11 mouse cellular contexts compared by ENCODE assay signal in genomic region chr2:59417384-59417955, GRCm38 (mm10).
DNase-seq lines count a peak whose midpoint lies in the region; ATAC-seq and TF ChIP-seq lines count a peak whose summit lies in the region.
"Had no signal": no experiment of that assay in that cellular context is flagged by ENCODE, and none has a peak within 500 bp of the region (broad histone marks: within the 10 kb centered on the region; RNA-seq: fewer than 3 reads in every experiment).

No protein-coding gene starts in this region.

- no peak for TF ChIP-seq CTCF in layer of hippocampus, adult 2 months (conservative IDR thresholded peaks at IDR 0.05)

- H3K9me3 ChIP-seq in embryonic facial prominence, embryonic 12.5 days, result no peaks in the 10 kb centered on the region
- no peaks in the 10 kb centered on the region for H3K9me3 ChIP-seq in hindbrain, embryonic 15.5 days
- H3K9me3 ChIP-seq in neural tube, embryonic 15.5 days (replicated peaks), result no peaks in the 10 kb centered on the region
- H3K9me3 ChIP-seq: lung, embryonic 15.5 days had no signal

- H3K4me2 ChIP-seq in embryonic facial prominence, embryonic 12.5 days (replicated peaks), result no peak overlapping the region
- H3K4me2 ChIP-seq in hindbrain, embryonic 15.5 days, result no peak overlapping the region
- H3K4me2 ChIP-seq in neural tube, embryonic 15.5 days, result no peak overlapping the region
- H3K4me2 ChIP-seq: lung, embryonic 15.5 days had no signal

- WGBS in embryonic facial prominence, embryonic 12.5 days, result 85% methylated on average over 11 of the region's 11 CpGs
- WGBS in hindbrain, embryonic 15.5 days, result 65% methylated on average over 11 of the region's 11 CpGs
- 53% methylated on average over 11 of the region's 11 CpGs for WGBS in neural tube, embryonic 15.5 days

- H3K27ac ChIP-seq in layer of hippocampus, adult 2 months, result 0 out of 2 replicates have a peak overlapping the region, but pooled peaks have one; percentile 12
- no peak overlapping the region for H3K27ac ChIP-seq in embryonic facial prominence, embryonic 12.5 days
- H3K27ac ChIP-seq in hindbrain, embryonic 15.5 days (replicated peaks), result peak overlapping the region; percentile 53; the same call in 1 of the 2 replicates
- 0 out of 2 replicates have a peak overlapping the region, but pooled peaks have one; percentile 0 for H3K27ac ChIP-seq in neural tube, embryonic 15.5 days (replicated peaks)
- H3K27ac ChIP-seq: gastrocnemius, adult 2 months; kidney, postnatal 0 days; lung, embryonic 15.5 days had no signal

- 0 out of 2 replicates have a peak, but pooled peaks have one; percentile 13 for ATAC-seq in embryonic facial prominence, embryonic 12.5 days (ENCODE audit: insufficient number of reproducible peaks, insufficient read depth, low FRiP score, low TSS enrichment)
- peak; percentile 40; the same call in 1 of the 2 replicates for ATAC-seq in hindbrain, embryonic 15.5 days (ENCODE audit: low FRiP score, low read depth)
- ATAC-seq in neural tube, embryonic 15.5 days (ENCODE audit: low FRiP score), result peak; percentile 35; the same call in 1 of the 2 replicates

- peaks cover 8% of the 10 kb centered on the region; the same call in 1 of the 2 replicates for H3K4me1 ChIP-seq in embryonic facial prominence, embryonic 12.5 days
- peaks cover 15% of the 10 kb centered on the region; the same call in 1 of the 2 replicates for H3K4me1 ChIP-seq in hindbrain, embryonic 15.5 days (replicated peaks)
- H3K4me1 ChIP-seq in neural tube, embryonic 15.5 days, result peaks cover 23% of the 10 kb centered on the region

- no peak overlapping the region for H3K9ac ChIP-seq in embryonic facial prominence, embryonic 12.5 days
- H3K9ac ChIP-seq in hindbrain, embryonic 15.5 days, result no peak overlapping the region
- no peak overlapping the region for H3K9ac ChIP-seq in neural tube, embryonic 15.5 days (replicated peaks)
- H3K9ac ChIP-seq: lung, embryonic 15.5 days had no signal

- H3K27me3 ChIP-seq in embryonic facial prominence, embryonic 12.5 days, result no peaks in the 10 kb centered on the region
- no peaks in the 10 kb centered on the region for H3K27me3 ChIP-seq in hindbrain, embryonic 15.5 days
- H3K27me3 ChIP-seq in neural tube, embryonic 15.5 days (replicated peaks), result no peaks in the 10 kb centered on the region
- H3K27me3 ChIP-seq: lung, embryonic 15.5 days had no signal

- DNase-seq in layer of hippocampus, adult 2 months (ENCODE audit: low spot score in 2 of 2), result no peak
- DNase-seq in layer of hippocampus, adult 11-12 months (ENCODE audit: low spot score), result no peak
- no peak for DNase-seq in spleen, postnatal 36 days (ENCODE audit: low spot score in 2 of 2)
- no peak for DNase-seq in liver
- DNase-seq: gastrocnemius, adult 2 months; thymus, adult 18-20 months had no signal

- no peaks in the 10 kb centered on the region for H3K36me3 ChIP-seq in embryonic facial prominence, embryonic 12.5 days
- H3K36me3 ChIP-seq in hindbrain, embryonic 15.5 days, result no peaks in the 10 kb centered on the region
- H3K36me3 ChIP-seq in neural tube, embryonic 15.5 days, result no peaks in the 10 kb centered on the region
- H3K36me3 ChIP-seq: lung, embryonic 15.5 days had no signal

- H3K4me3 ChIP-seq in layer of hippocampus, adult 2 months, result no peak overlapping the region
- H3K4me3 ChIP-seq in embryonic facial prominence, embryonic 12.5 days, result no peak overlapping the region
- no peak overlapping the region for H3K4me3 ChIP-seq in hindbrain, embryonic 15.5 days
- no peak overlapping the region for H3K4me3 ChIP-seq in neural tube, embryonic 15.5 days (replicated peaks)
- H3K4me3 ChIP-seq: gastrocnemius, adult 2 months; lung, embryonic 15.5 days had no signal
